Mouse (Mus musculus): Measurements from ENCODE around the gene Endov. TPM values are rescaled to one million over a fixed set of nuclear protein-coding genes. Genes with fewer than 3 reads are reported as not detected.

Endov gene
- total RNA-seq, 2 experiments from 2014 or later, result 34.7 to 36.2 TPM

GRCm38 (mm10) chr11:119545741-119546495, 54.8 kb downstream of the Endov start:
- DNase-seq (ENCODE audit: low spot score in 2 of 2), result peak in 1 of 2 experiments; percentile 39

GRCm38 (mm10) chr11:119546496-119547182, 55.5 kb downstream of the Endov start:
- DNase-seq (ENCODE audit: low spot score in 2 of 2), result no peak

GRCm38 (mm10) chr11:119547183-119547921, 56.2 kb downstream of the Endov start, which contains the start of gene Nptx1:
Gene Nptx1, minus strand, starts transcription at chr11:119547753.
- DNase-seq (ENCODE audit: low spot score in 2 of 2), result peak; percentile 76 to 86

DNA sequence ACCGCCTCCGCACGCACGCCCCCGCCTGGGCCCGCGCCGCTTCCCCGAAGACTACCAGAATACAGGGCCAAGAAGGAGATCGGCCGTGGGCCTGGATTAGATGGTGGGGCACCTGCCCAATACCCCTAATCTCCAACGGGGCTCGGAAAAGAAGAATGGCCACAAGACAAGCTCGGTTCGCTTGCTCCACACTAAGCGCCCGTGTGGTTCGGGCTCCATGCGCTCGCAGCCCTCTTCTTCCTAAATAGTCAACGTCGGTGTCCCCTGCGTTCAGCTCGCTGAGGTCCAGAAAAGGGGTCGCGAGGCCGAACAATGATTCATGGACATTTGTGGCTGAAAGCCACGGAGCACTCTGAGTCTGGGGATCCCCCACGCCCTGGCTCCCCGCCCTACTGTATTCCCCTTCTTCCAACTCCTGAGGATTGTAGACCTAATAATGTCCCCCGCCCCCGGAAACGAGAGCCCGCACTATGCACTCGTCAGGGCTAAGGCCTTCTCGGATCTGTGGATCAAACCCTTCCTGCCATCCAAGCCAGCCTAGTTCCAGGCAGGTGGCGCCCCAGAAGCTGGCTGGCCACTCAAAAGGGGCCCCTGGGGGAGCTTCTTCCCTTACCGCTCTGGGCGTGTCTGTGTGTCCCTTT, 56.9 kb downstream of the Endov start:
- DNase-seq (ENCODE audit: low spot score in 2 of 2), result peak in 1 of 2 experiments; percentile 38

DNA sequence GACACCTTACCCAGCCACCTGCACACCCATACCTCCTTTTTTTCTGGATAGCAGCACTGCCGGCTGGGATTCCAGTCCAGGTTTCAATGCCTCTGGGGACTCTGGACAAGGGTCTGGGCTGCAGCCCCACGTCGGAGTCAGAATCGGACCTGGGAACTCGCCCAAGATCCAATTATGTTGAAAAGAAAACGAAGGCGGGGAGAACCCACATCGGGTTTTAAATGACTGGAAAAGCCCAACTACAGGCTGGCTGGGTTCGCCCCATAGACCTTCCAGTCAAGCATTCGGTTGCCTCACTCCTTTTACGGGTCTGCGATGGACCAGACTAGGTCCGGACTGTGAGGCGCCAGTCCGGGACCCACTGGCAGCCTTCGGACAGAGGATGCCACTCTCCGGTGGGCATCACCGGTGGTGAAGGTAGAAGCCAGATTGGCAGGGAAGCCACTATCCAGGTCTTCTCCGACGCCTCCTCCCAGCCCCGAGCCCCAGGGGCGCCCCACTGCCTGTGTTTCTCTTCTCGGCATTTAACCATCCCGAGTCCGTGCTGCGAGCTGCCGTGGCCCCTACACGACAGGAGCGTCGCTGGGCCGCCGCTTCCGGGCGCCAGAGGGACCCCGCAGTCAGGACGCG, 57.7 kb downstream of the Endov start:
- DNase-seq (ENCODE audit: low spot score in 2 of 2), result peak in 1 of 2 experiments; percentile 43

DNA sequence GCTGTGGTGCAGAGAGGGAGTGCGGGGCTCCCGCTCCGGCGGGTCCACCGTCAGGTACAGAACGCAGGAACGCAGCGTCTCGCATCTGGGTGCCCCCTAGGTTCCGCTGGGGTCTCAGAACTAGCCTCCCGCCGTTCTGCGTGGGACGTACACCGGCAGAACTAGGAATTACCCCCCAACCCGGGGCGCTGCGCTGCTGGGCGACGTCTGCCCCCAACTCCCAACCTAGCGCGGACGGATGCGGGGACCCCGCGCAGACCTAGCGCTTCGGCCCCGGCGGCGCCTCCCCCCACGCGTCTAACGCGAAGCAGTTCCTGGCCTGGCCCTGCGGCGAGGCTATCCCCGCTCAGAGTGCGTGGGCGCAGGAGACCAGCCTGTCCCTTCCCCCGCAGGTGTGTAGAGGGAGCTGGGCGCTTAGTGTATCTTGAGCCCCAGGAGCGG, 58.2 kb downstream of the Endov start:
- peak in 1 of 2 experiments; percentile 44 for DNase-seq (ENCODE audit: low spot score in 2 of 2)

- peak in 1 of 2 experiments; percentile 53 for DNase-seq (ENCODE audit: low spot score in 2 of 2)
These were observed 59.6 kb downstream of the Endov start for GRCm38 (mm10) chr11:119550546-119551335.

GRCm38 (mm10) chr11:119551468-119551867, 60.3 kb downstream of the Endov start:
- no peak for DNase-seq (ENCODE audit: low spot score in 2 of 2)

DNA sequence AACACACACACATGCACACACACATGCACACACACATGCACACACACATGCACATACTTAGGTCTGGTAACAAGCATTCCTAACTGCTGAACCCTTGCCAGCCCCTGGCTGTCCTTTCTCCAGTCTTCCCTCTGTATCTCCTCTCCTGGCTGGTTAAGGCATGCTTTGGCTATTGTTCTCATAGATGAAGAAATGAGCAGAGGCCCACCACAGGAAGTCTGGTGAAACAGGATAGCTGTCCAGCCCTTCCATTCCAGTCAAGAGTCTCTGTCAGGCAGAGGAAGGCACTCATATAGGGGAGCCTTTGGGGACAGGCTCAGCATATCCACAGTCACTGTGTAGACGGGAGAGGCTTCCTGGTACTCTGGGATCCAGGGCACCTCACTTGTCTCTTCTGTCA, 61.2 kb downstream of the Endov start:
- no peak for DNase-seq (ENCODE audit: low spot score in 2 of 2)

- no peak for DNase-seq (ENCODE audit: low spot score in 2 of 2)
These were observed 62.0 kb downstream of the Endov start for GRCm38 (mm10) chr11:119552902-119553802.

DNA sequence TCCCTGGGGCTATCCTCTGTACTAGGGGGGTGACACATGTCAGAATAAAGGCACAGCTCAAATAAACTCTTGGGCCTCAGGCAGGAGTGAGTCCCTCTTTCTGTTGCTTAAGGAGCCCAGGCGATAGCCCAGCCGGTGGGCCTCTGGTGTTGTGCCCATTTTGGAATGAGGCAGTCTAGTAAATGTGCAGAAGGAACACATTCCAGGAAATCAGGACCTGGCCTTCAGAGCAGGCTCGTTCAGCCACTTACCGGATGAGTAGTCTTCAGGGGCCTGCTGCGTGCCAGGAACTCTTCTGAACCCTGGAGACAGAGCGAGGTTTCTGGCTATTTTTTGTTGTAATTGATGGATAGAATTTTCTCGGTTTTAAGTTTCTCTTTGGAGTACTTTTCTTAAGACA, 63.6 kb downstream of the Endov start:
- no peak for DNase-seq (ENCODE audit: low spot score in 2 of 2)

- no peak for DNase-seq (ENCODE audit: low spot score in 2 of 2)
These were observed 64.0 kb downstream of the Endov start for GRCm38 (mm10) chr11:119555170-119555569.

DNA sequence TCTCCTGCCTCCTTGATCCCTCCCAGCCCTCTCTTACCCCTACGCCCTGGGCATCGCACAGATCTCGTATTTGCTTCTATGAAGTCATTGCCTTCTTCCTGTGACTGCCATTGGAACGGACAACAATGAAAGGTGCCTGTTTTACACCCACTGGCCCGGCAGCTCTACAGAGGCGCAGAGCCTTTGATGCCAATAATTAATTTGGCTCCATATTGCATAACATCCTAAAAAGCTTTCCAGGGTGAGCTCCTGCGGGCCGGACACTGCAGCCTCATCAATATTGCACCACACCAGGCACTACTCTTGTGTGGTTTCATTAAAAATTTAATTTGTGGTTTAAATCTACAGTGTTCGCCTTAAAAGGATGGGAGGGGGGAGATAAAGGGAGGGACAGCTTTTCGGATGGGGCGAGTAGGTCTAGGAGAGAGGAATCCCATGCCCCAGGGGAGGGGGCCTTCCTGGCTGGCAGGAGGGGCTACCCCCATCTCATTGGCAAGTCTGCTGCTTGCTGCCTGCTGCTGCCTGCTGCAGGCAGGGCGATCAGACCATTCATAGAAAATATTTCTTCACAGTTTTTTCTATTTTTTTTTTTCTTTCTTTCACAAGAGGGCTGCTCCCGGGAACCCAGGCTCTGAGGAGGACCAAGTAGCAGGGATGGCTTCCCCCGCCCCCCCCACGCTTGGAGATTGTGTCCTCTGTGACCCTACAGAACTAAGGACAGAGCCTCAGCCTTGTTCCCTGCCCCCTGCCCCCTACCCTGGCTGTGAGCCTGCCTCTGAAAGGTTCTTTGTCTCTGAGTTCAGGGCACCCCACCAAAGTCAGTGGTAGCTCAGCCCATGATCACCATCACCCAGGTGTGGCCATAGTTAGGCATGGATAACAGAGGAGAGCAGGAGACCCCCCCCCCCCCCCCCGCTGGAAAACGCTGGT, 67.1 kb downstream of the Endov start:
- DNase-seq (ENCODE audit: low spot score in 2 of 2), result no peak

DNA sequence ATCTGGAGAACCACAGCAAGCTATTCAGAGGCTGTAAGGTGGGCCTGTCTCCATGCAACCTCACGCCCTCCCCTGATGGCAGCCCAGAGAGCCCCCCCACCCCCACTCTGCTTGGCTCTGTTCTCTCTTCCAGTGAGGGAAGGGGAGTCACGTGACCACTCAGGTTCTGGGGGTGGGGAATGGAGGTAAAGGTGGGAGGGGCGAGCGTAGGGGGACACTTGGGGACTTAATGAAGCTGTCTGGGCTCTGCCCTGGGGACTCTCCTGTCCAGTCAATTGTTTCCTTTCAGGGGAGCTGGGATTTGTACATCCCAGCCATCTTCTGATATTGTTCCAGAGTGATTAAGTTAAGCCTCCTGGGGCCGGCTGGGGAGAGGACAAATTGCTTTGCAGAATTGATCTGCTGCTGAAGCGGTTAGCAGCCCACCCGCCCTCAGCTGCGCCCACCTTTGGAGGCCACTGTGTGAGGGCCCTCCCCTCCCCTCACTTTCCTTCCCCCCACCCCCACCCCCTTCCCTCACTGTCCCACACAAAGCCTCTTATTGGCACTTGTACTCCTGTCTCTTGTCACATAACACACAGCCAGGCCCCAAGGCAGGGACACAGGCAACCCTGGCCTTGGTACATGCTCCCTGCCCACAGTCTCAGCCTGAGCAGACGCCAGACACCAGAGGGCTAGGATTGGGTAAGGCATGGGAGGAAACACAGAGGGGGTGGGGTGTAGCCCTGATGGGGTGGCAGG, 67.9 kb downstream of the Endov start:
- DNase-seq (ENCODE audit: low spot score in 2 of 2), result no peak
